Mouse (Mus musculus): ENCODE data around the gene Cfap65.

DNA sequence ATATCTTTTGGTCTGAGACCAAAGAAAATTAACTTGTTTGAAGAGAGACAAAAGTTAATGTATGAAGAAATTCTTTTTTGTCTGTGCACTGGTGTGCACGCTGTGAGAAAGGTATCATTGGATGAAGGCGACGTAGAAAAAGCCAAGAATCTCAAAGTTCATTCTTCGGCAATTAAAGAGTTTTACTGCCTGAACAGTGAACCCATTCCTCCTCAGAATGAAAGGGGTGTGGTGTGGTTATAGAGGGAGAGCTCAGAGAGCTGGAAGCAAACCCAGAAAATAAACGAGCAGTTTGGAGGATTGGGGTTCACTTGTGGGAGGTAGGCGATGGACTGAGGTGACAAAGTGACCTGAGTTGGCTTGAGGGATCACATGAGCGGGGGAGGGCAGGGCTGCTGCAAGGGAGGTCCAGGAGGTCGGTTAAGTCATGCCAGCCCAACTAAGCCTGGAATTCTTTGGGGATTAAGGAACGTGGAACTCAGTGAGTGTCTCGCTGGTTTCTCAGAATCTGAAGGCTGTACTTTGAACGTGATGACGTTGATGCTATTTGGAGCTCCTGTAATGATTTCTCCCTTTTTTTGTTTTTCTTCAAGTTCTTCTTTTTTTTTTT, 927 bp upstream of the Cfap65 start:
- TF ChIP-seq MAFK (IDR thresholded peaks at IDR 0.05; ENCODE audit: insufficient read depth, low read depth, low read length) (no peak), HCFC1 (IDR thresholded peaks at IDR 0.05; ENCODE audit: borderline replicate concordance, insufficient read depth, low read length) (no peak), CHD2 (IDR thresholded peaks at IDR 0.05; ENCODE audit: low read depth, low read length) (no peak), ZNF384 (IDR thresholded peaks at IDR 0.05; ENCODE audit: low read depth, low read length) (no peak), ZC3H11A (IDR thresholded peaks at IDR 0.05; ENCODE audit: borderline replicate concordance, low read depth, low read length) (no peak)
